Mouse (Mus musculus) CD4-positive helper T cell, adult 2 months (primary cell): ENCODE data around the gene Sgms2.
A peak's percentile ranks its signal among the peaks of the same experiment; 100 is the strongest.
"Not testable (repeated sequence)": the region's sequence is repeated elsewhere in the genome, so short reads cannot be mapped to it uniquely, and the experiment has no call there.

Experiments
- DNase-seq: peaks from one replicate; pipeline ENCODE4 v3.0.0-alpha.2; 2012; ENCODE audit warnings: low read depth, missing footprints, low spot score

The Sgms2 gene

DNA sequence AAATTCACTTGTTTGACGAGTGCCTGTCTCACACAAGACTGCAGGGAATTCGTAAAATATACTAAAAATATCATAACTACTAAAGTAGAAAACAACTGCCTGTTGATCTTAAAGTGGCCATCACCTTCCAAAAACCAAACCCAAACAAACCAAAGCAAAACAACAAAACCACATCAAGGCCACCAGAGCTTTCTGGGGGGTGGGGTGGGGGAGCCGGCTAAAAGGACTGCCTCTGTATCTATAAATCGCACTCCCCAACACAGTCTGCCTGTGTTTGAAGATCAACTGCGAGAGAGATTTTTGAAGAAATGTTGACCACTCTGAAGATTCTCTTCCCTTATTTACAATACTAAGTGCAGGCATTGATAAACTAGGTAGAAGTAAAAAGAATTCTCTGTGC lies 133.0 kb downstream of the Sgms2 start:
- no peak for DNase-seq

DNA sequence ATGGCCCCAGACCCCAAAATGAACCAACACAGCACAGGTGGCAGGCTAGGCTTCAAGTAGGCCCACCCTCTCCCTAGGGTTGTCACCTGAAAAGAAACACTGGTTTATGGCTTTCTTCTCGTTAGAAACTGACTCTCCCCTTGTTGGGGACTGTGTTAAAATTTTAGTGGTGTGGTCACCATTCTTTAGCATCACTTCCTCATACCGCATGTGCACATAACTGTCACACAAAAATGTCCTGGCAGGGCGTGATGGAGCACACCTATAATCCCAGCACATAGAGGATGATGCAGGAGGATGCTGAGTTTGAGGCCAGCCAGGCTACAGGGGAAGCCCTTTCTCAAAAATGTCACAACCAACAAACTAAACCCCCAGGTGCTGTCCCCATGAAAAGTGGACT lies 133.6 kb downstream of the Sgms2 start:
- DNase-seq: no peak

DNA sequence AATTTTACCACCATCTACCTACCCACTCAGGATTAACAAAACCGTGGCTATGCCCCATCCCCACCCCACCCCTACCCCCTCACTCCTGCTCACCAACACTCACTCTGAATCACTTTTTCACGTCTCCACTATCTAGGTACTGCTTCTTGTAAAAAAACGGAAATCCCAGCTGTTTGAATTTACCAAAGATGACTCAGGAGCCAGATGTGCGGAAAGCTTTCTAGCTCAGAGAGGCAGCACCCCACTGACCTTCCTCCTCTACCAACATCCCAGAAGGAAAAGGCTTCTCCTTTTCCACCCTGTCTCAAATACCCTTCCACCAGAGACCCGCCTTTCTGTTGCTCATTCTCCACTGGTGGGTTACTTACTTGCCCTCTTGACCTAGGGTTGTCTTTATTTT lies 135.2 kb downstream of the Sgms2 start:
- no peak for DNase-seq

DNA sequence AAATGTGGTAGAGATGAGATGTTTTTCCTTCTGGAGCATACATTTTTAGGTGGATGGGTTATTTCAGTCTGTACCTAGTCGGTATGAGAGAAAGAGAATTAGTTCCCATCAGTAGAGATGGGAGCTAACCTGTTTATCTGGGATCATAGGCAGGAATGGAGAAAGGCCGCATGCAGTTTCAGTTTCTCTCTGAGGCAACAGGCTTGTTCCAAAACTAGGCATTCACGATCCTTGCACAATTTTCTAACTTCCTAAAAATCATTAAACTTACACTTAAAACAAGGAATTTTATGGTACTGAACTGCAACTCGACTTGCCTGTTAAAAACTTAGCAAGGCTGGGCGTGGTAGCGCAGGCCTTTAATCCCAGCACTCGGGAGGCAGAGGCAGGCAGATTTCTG lies 140.7 kb downstream of the Sgms2 start:
- no peak for DNase-seq

DNA sequence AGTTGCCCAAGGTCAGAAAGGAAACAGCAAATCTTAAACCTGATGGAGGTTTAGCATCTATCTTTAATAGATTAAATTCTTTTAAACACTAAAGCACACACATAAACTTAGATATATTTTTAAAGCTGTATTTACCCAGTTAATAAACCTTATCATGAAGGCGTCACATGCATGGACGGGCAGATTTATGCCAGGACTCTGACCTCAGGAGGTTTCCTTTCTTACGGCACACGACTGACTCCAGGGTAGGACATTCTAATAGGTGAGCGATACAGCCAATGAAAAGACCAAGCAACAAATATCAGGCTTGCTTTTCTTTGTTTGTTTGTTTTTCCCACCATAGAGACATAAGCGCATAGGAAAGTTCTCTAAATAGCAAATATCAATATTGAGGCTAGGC lies 142.2 kb downstream of the Sgms2 start:
- DNase-seq: no peak

DNA sequence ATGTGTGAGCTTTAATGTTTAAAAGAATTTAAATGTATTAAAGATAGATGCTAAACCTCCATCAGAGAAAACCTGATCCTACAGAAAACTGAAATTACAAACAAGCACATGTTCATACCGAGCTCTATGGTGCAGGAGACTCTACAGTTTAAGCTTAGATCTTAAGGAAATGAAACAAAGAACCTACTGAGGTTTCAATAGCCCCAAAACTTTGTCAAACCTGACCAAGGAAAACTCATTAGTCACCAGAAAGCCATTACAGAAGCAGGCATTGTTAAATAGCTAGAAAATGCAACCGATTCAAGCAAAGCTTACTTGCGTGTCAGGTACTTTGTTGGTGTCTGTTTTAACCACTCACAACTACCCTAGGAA lies 142.6 kb downstream of the Sgms2 start:
- DNase-seq: no peak

DNA sequence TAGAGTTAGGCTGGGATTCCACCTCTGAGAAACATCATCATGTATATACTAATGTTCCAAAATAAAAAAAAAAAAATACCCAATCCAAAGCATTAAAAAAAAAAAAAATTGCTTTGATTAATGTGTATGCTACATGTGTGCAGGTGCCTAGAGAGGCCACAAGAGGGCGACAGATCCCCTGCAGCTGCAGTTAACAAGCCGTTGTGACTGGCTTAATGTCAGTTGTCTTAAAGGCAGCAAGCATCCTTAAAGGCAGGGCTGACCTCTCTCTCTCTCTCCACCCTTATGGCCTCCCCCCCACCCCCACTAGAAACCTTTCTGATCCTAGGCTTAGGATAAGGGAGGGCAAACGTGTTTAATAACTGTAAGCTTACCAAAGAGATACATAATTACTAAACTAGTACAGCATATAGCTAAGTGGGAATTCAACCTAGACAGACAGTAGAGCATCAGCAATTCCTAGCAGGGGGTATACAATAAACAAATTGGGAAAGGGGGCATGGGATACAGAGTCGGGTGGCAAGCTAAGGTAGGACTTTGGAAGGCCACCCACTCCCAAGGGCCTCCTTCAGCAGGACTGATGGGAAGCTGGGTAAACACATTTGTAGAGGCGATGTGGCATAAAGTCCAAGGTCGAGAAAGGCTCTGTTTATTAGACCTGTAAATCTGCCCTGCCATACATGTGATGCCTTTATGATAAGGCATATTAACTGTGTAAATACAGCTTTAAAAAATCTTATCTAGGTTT lies 143.2 kb downstream of the Sgms2 start:
- no peak for DNase-seq

DNA sequence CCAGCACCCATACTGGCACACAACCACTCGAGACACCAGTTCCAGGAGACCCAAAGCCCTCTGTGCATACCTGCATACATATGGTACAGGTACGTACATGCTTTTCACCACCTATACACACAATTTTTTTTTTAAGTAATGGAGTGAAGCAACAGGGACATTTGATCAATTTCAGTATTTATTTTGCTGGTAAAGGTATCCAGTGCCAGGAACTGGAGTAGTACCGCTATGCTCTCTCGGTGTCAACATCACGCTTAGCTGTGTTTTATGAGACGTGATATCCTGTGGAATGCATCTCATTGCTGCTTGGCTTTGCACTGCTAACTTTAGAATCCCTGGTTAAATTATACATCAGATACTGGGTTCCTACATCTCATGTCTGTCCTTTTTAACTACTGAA lies 145.3 kb downstream of the Sgms2 start:
- DNase-seq: no peak

DNA sequence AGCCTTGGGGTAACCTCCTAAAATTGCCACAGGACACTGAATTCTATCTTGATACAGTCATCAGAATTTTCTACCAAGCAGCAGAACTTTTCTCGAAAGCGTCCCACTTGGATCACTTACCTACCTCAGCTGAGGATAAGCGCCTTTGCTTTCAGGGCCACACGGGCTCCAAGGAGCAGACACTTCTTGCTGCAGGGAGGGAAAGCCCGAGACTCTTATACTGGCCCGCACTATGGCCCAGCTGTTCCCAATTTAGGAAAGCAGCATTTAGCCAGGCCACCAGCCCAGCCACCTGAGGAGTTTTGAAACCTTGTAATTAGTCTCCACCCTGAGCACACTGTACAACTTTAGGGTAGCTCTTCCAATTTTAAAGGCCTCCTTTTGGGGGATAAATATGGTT lies 147.9 kb downstream of the Sgms2 start:
- no peak for DNase-seq

DNA sequence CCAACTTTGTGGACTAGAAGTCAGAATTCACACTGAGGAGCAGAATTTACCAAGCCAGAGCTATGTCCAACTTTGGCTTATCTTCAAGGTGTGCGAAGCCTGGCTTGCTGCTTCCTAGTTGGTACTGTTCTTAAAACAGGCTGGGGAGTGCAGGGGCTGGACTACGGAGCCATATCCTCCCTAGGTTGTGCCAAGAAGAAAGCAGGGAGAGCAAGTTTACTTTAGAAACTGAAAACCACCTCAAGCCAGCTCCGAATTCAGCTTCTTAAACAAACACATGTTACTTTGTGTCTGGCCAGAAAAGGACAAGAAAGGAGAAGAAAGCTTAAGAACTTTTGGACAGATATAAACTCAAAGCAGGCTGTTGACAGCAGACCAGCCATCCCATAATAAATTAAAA lies 150.3 kb downstream of the Sgms2 start:
- DNase-seq: no peak

DNA sequence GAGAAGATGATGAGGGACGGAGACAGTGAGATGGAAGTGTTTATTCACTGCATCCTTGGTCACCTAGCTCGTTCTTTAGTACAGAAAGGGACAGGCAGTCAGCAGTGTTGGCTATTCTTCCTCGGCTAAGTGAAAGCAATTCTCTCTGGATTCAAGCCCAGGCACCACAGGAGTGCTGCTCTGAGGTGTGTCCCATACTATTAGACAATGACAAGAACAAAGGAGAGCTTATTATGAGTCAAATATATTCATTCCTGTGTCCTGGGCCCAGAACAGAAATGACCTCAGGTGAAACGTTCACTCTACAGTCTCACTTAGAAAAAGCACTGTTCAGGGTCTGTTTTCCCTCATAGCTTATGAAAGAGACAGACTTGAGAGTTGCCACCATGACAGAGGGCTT lies 151.9 kb downstream of the Sgms2 start:
- DNase-seq: no peak

DNA sequence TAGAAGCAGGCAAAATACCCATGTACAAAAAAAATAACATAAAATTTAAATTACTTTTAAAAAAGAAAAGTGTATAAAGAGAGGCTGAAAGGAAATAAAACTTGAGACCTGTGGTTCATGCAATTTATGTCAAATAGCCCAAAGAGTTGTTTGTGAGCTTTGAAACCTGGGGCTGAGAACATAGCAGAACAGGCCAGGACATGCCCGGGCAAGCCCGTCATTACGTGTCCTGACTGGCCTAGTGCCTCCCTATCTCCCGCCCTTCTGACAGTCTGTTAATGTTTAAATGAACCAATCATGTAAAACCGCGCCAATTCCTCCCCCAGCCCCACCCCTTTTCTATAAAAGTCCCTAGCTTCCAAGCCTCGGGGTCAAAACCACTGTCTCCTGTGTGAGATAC lies 153.5 kb downstream of the Sgms2 start:
- not testable (repeated sequence) for DNase-seq

DNA sequence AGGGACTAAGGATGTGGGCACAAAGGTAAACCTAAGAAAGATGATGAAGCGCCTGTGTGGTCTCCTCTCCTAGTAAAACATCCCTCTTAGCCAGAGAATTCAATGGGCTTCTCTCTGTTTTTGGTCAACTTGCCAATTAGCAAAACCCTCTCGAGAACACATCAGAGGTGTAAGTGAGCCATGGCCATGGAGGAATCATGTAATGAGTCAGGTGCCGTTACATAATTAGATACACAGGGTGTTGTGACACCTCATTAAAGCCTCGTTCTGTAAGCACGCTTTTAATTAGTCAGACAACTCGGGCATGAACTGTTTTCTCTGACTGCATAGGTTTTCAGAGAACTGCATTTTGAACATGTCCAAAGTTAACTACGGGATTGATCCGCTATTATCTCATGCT lies 154.6 kb downstream of the Sgms2 start:
- DNase-seq: no peak

DNA sequence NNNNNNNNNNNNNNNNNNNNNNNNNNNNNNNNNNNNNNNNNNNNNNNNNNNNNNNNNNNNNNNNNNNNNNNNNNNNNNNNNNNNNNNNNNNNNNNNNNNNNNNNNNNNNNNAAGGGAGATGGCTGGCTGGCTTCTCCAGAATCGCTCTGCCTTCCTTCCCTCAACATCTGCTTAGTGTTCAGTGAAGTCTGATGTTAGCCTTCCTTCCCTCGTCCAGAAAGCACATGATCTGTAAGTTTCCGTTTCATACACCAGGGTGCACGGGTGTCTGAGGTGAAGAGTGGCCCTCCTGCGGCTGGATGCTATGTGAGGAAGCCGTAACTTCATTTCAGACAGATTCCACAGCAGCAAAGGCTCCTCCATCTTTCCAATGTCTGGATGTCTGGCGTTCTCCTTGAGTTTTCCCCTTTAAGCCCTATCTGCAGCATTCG lies 156.1 kb downstream of the Sgms2 start:
- peak; percentile 19 for DNase-seq

DNA sequence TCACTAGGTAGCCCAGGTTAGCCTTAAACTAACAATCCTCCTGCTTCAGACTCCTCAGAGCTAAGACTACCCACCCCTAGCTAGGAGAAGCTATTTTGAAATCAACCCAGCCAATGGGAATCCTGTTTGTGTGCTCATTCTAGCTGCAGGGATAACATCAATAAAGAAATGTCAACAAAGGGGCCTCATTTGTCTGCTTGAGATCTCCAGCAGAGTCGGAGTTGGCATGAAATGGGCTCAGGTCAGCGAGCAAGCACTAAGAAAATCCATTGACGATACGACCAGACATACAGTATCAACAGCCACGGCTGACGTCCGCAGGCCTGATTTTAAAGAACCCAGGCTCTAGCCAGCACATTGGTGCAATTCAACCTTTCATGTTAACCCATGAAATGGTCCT lies 164.0 kb downstream of the Sgms2 start:
- no peak for DNase-seq

DNA sequence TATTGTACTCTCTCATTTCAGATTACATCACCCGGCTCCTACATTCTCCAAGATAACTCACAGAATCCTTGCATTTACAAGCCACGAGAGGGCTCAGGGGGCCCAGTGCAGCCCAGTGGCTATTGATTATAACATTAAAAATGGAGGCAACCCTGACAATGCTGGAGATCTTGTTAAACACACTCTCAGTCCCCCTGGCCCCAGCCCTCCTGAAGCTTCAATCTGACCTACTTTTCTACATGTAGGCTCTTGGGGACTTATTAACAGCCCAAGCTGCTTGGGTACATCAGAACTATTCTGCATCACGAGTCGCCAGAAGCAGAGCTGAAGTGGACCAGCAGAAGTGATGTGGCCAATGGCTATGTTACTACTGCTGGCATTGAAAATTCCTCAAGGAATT lies 164.6 kb downstream of the Sgms2 start:
- no peak for DNase-seq

DNA sequence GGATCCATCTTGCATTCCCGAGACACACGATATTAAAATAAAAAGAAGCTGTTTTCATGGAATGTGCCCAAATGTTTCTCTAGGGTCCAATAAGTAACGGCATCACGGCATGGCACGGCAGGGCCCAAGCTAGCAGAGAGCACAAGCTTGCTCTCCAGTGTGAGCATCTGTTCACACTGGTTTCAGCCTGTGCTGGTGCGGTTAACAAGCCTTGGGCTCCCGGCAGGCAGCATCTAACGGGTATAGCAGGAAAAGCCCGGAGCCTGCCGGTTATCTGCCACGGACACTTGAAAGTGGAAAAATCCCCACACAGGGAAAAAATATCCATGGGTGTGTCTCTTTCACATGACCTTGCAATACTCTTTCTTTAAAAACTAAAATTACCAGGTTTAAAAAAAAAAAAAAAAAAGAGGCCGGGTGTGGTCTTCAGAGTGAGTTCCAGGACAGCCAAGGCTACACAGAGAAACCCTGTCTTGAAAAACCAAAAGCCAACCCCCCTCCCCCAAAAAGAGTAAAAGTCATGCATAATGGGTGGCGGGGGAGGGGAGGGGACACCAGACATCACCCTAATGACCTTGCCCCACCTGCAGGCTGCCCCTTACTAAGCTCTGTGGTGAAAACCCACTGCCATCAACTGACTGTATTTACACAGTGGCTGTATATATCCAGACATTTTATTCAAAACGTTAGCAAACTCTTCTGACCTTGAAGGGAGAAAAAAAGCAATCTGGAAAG lies 169.0 kb downstream of the Sgms2 start:
- DNase-seq: no peak

DNA sequence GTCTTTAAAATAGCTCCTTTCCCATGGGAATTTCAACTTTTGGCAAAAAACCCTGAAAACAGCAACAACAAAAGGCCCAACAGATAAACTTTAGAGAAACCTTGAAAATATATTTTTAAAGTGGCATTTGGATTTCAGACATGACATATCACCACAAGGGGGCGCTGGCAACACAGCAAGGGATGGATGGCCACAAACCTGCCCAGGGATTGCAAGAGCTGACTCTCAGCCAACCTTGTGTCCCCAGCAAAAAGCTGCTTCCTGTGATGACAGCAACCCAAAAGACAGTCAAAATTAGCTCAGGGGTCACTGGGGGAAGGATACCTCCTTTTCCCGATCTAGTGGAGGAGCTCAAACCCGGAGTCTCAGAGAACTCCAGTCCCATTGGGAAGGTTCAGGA lies 171.0 kb downstream of the Sgms2 start:
- peak; percentile 69 for DNase-seq

DNA sequence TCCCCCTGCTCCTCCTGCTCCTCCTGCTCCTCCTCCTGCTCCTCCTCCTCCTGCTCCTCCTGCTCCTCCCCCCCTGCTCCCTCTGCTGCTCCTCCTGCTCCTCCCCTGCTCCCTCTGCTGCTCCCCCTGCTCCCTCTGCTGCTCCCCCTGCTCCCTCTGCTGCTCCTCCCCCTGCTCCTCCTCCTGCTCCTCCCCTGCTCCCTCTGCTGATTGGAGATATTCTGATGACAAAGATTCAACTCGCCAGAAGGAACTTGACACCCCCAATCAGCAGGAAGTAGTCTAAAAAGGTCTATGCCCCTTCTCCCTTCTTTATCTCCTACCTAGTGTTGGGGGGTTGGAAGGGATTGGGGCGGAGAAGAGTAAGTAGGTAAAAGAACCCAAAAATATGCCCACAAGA lies 173.0 kb downstream of the Sgms2 start:
- no peak for DNase-seq

DNA sequence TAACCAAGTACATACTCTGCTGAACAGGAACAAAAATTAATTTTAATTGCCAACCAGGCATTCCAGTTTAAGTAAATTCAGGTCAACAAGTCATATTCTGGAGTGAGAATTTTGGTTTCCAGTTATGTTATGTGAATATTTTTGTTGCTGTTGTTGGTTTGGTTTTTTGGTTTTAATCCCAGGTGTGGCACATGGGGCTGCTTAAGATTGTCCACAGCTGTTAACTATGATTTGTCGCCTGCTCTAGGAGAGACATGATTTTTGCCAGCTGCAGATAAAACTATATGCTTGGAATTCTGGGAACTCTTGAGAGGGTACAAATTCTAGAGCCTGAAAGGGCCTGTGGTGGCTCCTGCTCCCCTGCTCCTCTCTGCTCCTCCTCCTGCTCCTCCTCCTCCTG lies 174.1 kb downstream of the Sgms2 start:
- no peak for DNase-seq

DNA sequence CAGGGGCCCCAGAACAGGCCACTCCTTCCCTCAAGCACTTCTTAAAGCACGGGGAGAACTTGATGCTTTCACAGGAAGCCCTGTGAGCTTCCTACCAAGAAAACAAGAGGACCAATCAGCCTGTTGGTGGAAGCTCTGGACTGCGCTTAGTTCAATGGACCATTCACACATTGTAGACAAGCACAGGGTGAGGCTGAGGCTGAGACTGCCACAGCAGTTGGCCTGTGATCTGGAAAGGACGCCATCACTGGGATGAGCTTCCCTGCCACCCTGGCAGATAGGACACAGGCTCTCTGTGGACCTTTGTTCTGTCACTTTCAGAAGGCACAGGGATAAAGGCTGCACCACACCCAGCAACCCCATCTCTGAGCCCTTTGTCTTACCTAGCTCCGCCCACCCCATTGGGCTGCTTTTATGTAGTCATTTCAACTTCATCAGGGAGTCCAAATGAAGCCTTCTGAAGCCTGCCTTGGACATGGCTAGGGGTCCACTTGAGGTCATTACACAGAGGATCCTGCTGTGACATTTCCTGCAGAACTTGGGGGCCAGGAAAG lies 175.2 kb downstream of the Sgms2 start:
- no peak for DNase-seq

DNA sequence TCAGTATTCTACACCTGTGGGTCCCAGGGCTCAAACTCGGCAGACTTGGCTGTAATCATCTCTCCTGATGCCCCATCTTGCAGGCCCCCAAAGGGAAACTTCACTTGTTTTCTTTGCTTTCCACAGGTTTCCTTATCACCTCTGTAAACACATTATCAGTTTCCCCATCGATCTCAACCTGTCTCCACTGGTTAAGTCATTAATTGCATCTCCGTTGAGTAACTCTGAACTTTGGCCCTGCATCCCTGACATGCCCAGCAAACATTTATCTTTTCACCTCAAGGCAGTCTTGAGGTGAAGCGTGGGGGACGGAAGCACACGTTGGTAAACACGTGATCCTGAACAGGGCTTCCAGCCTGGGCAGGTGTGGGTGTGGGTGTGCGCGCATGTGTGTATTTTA lies 178.9 kb downstream of the Sgms2 start:
- DNase-seq: no peak

DNA sequence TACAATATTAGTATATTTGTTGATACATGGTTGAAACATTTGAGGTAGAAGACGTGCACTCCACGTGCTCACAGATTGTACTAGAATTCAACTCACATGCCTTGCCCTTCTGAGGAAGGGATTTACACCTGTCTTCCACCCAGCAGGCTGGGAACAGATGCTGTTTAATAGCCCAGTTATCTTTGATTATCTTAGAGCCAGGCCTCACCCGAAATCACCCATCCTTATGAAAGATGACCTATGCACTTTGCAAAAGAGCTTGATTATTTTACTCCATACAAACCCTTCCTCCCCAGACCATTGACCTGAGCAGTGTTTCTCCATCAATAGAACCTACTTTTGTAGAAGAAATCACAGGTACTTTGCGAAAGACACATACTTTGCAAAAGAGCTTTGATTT lies 180.6 kb downstream of the Sgms2 start:
- DNase-seq: no peak
